Mouse (Mus musculus) monocyte, adult 5-6 weeks (primary cell): Measurements from ENCODE around the gene Rsf1. TPM values are rescaled to one million over a fixed set of nuclear protein-coding genes. Genes with fewer than 3 reads are reported as not detected.

Source experiments
- ATAC-seq: fragments of 153-309, 156-312 bp; replicated peaks from 2 replicates; pipeline ENCODE4 v1.8.0; 2017; ENCODE audit warnings: mild to moderate bottlenecking; ENCODE audit not compliant: low TSS enrichment, insufficient number of reproducible peaks, severe bottlenecking, poor library complexity, low FRiP score
- total RNA-seq: library from RNA; stranded (forward); fragments of 200-1000, 200-491, 200-594 nt; gene quantifications from 3 replicates; pipeline ENCODE4 v1.2.3, GENCODE M21; 2017

The Rsf1 gene
- total RNA-seq, 1 experiment from 2014 or later, result 50.8 TPM

- ATAC-seq, result no peak
These were observed 43.0 kb downstream of the Rsf1 start for GRCm38 (mm10) chr7:97622676-97623075.

DNA sequence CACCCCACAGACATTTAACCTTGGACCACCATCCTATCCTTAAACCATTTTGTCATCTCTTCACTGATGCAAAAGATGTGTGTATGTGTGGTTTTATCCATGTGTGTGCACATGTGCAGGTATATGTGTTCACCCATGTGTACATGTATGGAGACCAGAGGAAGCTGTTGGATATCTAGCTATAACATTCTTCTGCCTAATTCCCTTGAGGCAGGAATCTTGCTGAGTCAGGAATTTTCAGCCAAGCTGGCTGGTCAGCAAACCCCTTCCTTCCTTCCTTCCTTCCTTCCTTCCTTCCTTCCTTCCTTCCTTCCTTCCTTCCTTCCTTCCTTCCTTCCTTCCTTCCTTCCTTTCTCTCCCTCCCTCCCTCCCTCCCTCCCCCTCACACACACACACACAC lies 43.7 kb downstream of the Rsf1 start:
- ATAC-seq, result no peak

- ATAC-seq, result no peak
These were observed 49.7 kb downstream of the Rsf1 start for GRCm38 (mm10) chr7:97629351-97629750.

DNA sequence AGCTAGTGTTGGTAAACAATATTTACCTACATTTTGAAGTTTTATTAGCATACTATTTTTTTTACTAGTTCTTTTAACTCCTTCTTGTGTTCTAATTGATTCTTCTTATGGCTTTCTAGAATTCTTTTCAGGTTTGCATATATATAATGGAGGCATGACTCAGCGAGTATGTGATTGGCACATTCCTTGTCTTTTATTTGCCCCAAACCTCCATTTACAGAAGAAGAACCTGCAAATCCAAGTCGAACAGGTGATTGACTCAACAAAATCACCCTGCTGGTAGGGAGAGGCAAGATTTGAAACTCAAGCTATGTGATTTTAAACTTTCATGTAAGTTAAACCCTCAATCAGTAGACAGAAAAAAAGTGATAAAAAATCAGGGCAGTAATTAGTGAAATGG lies 51.6 kb downstream of the Rsf1 start:
- no peak for ATAC-seq

GRCm38 (mm10) chr7:97632897-97633296 lies 53.2 kb downstream of the Rsf1 start:
- no peak for ATAC-seq

- no peak for ATAC-seq
These were observed 65.4 kb downstream of the Rsf1 start for GRCm38 (mm10) chr7:97645060-97645459.

- ATAC-seq, result no peak
These were observed 68.0 kb downstream of the Rsf1 start for GRCm38 (mm10) chr7:97647656-97648055.

DNA sequence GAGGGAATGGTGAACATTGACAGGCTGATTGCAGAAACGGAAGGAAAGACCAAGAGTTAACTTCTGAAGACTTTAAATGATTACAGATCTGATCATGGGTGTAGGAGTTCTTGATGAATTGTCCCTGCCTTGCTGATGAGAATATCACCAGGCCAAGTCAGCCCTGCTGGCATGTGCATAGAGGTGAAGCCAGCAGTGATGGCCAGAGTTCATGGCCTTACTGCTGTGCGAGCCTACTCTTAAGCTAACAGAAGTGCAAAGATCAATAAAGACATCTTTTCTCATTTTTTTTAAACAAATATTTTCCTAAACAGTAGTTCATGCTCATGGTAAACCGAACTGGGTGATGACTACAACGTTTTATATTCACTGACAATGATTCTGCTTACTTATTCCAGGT lies 71.0 kb downstream of the Rsf1 start:
- ATAC-seq, result no peak

DNA sequence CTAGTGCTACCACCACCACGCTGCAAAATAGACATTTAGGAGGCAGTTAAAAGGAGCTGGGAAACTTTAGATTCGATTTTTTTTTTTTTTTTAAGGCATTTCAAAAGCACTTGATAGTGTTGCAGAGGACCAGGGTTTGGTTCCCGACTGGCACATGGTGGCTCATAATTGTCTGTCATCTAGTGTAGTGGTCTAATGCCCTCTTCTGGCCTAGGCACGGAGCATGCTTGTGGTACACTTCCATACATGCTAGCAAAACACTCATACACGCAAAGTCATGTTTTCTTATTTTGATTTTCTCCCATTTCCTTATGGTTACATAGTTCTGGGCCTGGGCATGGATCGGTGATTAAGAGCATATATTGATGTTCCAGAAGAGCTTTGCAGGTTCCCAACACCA lies 76.5 kb downstream of the Rsf1 start:
- ATAC-seq, result no peak

DNA sequence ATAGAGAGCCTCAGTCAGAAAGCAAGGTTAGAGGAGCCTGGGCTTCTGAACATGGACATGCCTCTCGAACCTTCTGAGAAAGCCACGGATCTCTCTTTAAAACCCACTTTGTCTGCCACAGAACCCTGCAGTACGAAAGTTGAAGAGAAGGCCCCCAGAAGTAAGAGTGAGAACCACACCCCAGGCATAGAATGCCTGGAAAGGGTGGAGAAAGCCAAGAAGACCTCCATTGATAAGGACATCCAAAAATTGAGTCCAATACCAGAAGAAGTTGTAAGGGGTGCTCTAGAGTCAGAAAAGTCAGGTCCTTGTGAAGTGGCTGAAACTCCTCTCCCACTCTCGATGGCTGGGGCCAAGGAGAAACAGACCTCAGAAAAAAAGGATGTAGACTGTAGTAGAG lies 81.9 kb downstream of the Rsf1 start:
- ATAC-seq, result no peak

DNA sequence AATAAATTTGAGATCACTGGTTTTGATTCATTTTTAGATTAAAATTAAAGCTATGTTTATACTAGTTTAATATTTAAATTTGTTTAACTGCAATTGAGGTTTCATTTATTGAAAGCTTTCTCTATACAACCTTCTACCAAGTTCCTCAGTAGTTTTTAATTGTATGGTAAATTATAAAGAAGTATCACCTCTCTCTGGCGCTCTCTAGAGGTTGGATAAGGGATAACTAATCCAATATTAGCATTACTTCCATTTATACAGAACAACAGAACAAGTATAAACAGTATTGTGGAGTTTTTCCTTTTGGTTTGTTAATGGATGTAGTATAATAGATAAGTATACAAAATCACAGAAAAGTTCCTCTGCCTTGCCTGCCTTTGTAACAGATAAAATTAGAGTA lies 99.5 kb downstream of the Rsf1 start:
- 0 out of 2 replicates have a peak, but pooled peaks have one; percentile 43 for ATAC-seq

DNA sequence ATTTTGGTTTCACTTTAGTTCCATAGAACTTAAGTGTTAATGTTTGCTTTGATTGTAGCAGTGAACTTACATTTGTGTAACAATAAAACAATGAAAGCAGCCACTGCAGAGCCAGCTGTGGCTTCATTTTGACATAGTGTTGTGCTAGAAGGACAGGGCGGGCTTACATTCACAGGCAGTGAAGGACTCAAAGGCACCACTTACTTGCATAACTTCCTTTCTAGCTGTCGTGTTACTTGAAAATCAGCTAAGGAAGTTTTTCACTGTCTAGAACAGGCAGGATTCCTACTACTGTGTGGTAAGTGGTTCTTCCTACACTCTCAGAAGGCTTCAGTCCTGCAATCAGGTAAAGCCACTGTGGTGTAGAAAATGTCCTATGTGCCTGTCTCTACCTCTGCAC lies 108.1 kb downstream of the Rsf1 start:
- ATAC-seq, result no peak

- no peak for ATAC-seq
These were observed 115.8 kb downstream of the Rsf1 start for GRCm38 (mm10) chr7:97695441-97695840.

- ATAC-seq, result peak; percentile 10; the same call in 1 of the 2 replicates
These were observed 116.4 kb downstream of the Rsf1 start for GRCm38 (mm10) chr7:97696133-97696505.

DNA sequence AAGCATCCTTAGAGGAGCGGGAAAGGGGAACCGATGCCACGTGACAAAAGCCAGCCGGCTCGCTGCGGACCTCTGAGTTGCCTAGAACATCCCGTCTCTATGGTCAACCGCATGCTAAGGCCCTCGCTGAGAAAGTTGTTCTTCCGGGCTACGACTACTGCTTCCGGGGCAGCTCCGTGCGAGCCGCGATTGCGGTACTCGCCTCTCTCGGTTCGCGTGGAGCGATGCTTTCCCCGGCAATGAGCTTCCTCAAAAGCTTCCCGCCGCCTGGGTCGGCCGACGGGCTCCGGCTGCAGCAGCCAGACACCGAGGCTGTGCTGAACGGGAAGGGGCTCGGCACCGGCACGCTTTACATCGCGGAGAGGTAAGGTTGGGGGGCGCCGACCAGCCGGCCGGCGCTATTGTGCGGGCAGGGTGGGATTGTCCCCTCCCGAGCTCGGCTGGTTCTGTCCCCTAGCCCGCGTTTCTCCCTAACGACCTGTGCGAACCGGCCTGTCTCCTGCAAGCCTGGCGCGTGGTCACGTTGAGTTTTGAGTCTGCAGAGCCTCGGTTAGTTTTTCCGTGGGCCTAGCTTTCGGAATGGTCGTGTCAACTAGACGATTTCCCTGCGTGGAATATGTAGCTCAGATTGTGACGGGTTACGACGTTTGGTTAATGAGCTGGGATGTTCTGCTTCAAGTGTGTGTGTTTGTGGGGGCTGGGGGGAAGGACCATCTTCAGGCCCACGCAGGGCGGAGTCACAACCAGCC lies 117.0 kb downstream of the Rsf1 start, which contains the start of gene Clns1a:
TSS of gene Clns1a (plus strand) at position 129 of the 749 bp plus-strand sequence.
- ATAC-seq, result peak; percentile 99

DNA sequence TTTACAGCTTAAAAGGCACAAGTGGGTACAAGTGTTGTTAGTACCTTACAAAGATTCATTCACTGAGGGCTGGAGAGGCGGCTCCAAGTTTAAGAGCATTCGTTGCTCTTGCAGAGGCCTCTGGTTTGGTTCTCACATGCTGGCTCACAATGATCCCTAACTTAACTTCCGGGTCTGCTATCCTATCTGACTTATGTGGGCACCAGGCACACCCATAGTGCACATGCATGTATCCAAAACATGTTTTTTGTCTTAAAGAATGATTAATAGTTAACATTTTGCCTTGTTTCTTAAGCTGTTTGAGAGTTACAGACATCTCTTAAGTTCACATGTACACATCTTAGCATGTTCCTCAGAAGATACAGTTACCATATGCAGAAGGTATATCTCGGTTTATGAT lies 120.5 kb downstream of the Rsf1 start:
- no peak for ATAC-seq

GRCm38 (mm10) chr7:97701106-97701505 lies 121.4 kb downstream of the Rsf1 start:
- ATAC-seq, result no peak

DNA sequence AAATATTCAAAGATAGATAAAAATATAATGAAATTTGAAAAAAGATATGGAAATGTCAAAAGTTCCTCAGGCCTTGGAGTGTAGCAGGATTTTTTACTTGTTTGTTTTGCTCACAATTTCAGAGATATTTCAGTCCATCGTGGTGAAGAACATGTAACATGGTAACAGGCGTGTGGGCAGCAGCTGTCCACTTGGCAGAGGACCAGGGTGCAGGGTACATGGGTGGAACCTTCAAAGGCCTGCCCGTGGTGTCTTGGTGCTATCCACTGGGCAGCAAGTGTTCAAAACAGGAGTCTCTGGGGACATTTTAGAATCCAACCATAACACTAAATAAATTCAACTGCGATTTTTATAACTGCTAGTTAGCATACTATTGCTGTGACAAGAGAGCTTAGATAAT lies 127.4 kb downstream of the Rsf1 start:
- ATAC-seq, result no peak

- no peak for ATAC-seq
These were observed 128.1 kb downstream of the Rsf1 start for GRCm38 (mm10) chr7:97707809-97708208.

DNA sequence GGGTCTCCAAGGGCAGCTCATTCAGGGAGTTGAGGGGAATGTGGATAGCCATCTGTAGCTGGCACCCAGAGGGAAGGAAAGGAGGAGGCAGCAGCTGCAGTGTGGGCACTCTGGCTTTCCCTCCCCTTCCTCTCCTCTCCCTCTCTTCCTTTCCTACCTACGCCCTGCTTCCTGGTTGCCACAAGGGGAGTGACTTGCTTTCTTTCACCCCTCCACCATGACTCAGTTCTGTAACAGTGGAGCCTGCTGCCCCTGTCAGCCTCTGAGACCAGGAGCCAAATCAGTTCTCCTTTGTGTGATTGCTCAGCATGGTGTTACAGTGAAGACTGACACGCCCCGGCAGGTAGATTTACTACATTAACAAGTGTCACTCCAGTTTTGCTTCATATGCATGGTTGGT lies 129.5 kb downstream of the Rsf1 start:
- no peak for ATAC-seq

DNA sequence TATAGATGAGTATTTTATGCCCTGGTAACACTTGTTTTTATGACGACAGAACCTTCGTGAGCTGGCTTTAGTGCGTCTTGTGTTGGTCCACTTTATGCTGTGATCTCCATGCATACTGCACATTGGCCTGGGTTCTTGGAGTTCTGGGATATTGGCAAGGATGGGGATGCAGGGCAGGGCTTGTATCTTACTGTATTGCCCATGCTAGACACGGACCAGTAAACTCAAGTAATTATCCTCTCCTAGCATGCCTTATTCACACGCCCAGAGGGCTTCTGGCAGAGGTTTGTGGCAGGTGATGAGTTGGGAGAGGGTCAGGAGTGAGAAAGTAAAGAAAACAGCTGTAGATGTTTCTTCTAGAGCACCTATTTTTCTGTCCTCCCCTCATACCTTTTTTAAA lies 135.0 kb downstream of the Rsf1 start:
- no peak for ATAC-seq
